Mouse (Mus musculus): ENCODE data around the gene A730046J19Rik. TPM values are rescaled to one million over a fixed set of nuclear protein-coding genes. Genes with fewer than 3 reads are reported as not detected.

A730046J19Rik gene
- not detected in 2 replicates for polyA plus RNA-seq (2012)

- H3K9me3 ChIP-seq (ENCODE audit: control insufficient read depth, low read length) = no peaks in the 10 kb centered on the region
- no peaks in the 10 kb centered on the region for H3K4me1 ChIP-seq (ENCODE audit: control insufficient read depth)
- TF ChIP-seq GATA1 (IDR thresholded peaks at IDR 0.05; ENCODE audit: low read length) (no peak), TAL1 (IDR thresholded peaks at IDR 0.05; ENCODE audit: low read length) (no peak)
- no peak within 1 kb of the TSS for H3K4me3 ChIP-seq (replicated peaks)
- H3K27me3 ChIP-seq (ENCODE audit: control insufficient read depth) = no peaks in the 10 kb centered on the region
- H3K36me3 ChIP-seq (ENCODE audit: control insufficient read depth) = no peaks in the 10 kb centered on the region
These were observed at the start of gene A730046J19Rik for GRCm38 (mm10) chrX:144153523-144153922. TSS of gene A730046J19Rik (plus strand) at chrX:144153695.

GRCm38 (mm10) chrX:144104619-144105416, 48.7 kb upstream of the A730046J19Rik start:
- no peaks in the 10 kb centered on the region for H3K9me3 ChIP-seq (ENCODE audit: control insufficient read depth, low read length)
- H3K27me3 ChIP-seq (ENCODE audit: control insufficient read depth) = no peaks in the 10 kb centered on the region
- H3K36me3 ChIP-seq (ENCODE audit: control insufficient read depth) = no peaks in the 10 kb centered on the region
- TF ChIP-seq GATA1 (IDR thresholded peaks at IDR 0.05; ENCODE audit: low read length) = no peak
- no peak for TF ChIP-seq TAL1 (IDR thresholded peaks at IDR 0.05; ENCODE audit: low read length)
- H3K4me1 ChIP-seq (ENCODE audit: control insufficient read depth) = no peaks in the 10 kb centered on the region
- no peak overlapping the region for H3K4me3 ChIP-seq (replicated peaks)

DNA sequence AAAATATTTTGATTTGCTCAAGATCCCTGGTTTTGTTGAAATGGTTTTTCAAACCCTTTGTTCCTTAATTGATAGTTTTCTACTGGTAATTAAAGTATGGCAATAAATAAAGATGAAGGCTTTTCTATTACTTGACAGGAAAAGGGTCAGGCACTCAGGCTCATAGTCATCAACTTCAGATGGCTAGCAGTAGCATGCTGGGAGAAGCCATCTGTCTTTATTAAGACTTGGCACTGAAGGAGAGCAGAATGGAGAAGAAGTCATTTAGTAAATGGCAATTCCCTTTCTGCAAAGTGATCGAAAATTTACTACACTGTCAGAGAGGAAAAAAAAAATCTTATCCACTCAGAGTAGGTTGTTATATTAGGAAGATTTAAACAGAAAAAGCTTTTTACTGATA, 17.2 kb upstream of the A730046J19Rik start:
- H3K9me3 ChIP-seq (ENCODE audit: control insufficient read depth, low read length) = no peaks in the 10 kb centered on the region
- H3K4me3 ChIP-seq (replicated peaks) = no peak overlapping the region
- no peaks in the 10 kb centered on the region for H3K36me3 ChIP-seq (ENCODE audit: control insufficient read depth)
- no peak for TF ChIP-seq GATA1 (IDR thresholded peaks at IDR 0.05; ENCODE audit: low read length)
- no peak for TF ChIP-seq TAL1 (IDR thresholded peaks at IDR 0.05; ENCODE audit: low read length)
- no peaks in the 10 kb centered on the region for H3K27me3 ChIP-seq (ENCODE audit: control insufficient read depth)
- no peaks in the 10 kb centered on the region for H3K4me1 ChIP-seq (ENCODE audit: control insufficient read depth)

GRCm38 (mm10) chrX:144149987-144150386, 3.5 kb upstream of the A730046J19Rik start:
- Histone ChIP-seq H3K27me3 (ENCODE audit: control insufficient read depth) (no peaks in the 10 kb centered on the region), H3K4me1 (ENCODE audit: control insufficient read depth) (no peaks in the 10 kb centered on the region), H3K9me3 (ENCODE audit: control insufficient read depth, low read length) (no peaks in the 10 kb centered on the region), H3K36me3 (ENCODE audit: control insufficient read depth) (no peaks in the 10 kb centered on the region), H3K4me3 (replicated peaks) (no peak overlapping the region)
- no peak for TF ChIP-seq GATA1 (IDR thresholded peaks at IDR 0.05; ENCODE audit: low read length)
- no peak for TF ChIP-seq TAL1 (IDR thresholded peaks at IDR 0.05; ENCODE audit: low read length)

DNA sequence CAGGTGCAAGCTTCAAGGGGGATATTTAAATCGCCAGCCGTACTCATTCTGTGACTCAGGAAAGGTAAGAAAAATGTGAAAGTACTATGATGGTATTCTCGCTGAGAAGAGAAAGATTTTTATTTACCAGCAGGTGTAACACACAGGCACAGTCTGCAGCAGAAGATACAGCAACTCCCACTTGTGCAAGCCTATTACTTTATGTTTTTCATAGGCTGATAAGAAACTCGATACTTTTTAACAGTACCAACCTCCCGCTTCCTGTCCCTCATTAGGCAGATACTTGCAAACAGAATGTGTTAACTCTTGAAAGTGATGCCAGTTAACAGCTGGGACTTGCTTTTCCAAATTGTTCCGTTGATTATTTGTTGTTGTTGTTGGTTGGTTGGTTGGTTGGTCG, 616 bp downstream of the A730046J19Rik start:
- no peaks in the 10 kb centered on the region for H3K27me3 ChIP-seq (ENCODE audit: control insufficient read depth)
- H3K9me3 ChIP-seq (ENCODE audit: control insufficient read depth, low read length) = no peaks in the 10 kb centered on the region
- TF ChIP-seq TAL1 (IDR thresholded peaks at IDR 0.05; ENCODE audit: low read length) (no peak), GATA1 (IDR thresholded peaks at IDR 0.05; ENCODE audit: low read length) (no peak)
- no peaks in the 10 kb centered on the region for H3K4me1 ChIP-seq (ENCODE audit: control insufficient read depth)
- H3K4me3 ChIP-seq (replicated peaks) = no peak overlapping the region
- no peaks in the 10 kb centered on the region for H3K36me3 ChIP-seq (ENCODE audit: control insufficient read depth)

DNA sequence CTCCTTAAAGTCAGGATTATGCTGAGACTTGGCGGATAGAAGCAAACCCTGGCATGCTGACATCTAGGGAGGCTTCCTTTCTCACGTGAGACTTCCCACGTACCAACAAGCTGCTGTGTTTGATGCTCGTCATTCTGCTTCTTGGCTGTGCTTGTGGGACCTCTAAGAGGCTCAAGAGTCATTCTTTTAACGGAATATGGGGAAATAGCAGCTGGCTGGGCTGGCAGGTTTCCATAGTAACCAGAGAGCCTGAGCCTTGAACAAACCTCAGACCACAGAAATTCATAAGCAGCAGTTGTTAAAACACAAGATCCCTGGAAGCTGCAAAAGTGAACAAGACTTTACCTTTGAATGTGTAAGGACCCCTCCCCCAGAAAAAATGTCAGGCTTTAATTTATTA, 9.4 kb downstream of the A730046J19Rik start:
- H3K27me3 ChIP-seq (ENCODE audit: control insufficient read depth) = no peaks in the 10 kb centered on the region
- no peaks in the 10 kb centered on the region for H3K36me3 ChIP-seq (ENCODE audit: control insufficient read depth)
- TF ChIP-seq TAL1 (IDR thresholded peaks at IDR 0.05; ENCODE audit: low read length) (no peak), GATA1 (IDR thresholded peaks at IDR 0.05; ENCODE audit: low read length) (no peak)
- H3K9me3 ChIP-seq (ENCODE audit: control insufficient read depth, low read length) = no peaks in the 10 kb centered on the region
- no peaks in the 10 kb centered on the region for H3K4me1 ChIP-seq (ENCODE audit: control insufficient read depth)
- no peak overlapping the region for H3K4me3 ChIP-seq (replicated peaks)

Other genes starting within 250 kb of the A730046J19Rik start
- 0.01 TPM in 1 of 2 replicates, not detected in the other for gene Dcx, start 220.4 kb upstream of the A730046J19Rik start, polyA plus RNA-seq (2012)
- 0.17 and 0.41 TPM in 2 replicates for gene Alg13, start 164.1 kb downstream of the A730046J19Rik start, polyA plus RNA-seq (2012)